Mouse (Mus musculus) ovary, adult 10 weeks (tissue): ENCODE measurements around the gene Asf1b. TPM values are rescaled to one million over a fixed set of nuclear protein-coding genes. Genes with fewer than 3 reads are reported as not detected.

Source experiments
- polyA plus RNA-seq: library from polyadenylated mRNA; stranded (reverse); fragments of 350-450 nt; fragmentation: Illumina TruSeq; extraction: RNeasy Lipid Tissue Mini Kit (QIAGEN cat#74804); gene quantifications from one replicate; pipeline ENCODE4 v1.2.3, GENCODE M21; 2014

Asf1b gene
- polyA plus RNA-seq, result 7.4 TPM

DNA sequence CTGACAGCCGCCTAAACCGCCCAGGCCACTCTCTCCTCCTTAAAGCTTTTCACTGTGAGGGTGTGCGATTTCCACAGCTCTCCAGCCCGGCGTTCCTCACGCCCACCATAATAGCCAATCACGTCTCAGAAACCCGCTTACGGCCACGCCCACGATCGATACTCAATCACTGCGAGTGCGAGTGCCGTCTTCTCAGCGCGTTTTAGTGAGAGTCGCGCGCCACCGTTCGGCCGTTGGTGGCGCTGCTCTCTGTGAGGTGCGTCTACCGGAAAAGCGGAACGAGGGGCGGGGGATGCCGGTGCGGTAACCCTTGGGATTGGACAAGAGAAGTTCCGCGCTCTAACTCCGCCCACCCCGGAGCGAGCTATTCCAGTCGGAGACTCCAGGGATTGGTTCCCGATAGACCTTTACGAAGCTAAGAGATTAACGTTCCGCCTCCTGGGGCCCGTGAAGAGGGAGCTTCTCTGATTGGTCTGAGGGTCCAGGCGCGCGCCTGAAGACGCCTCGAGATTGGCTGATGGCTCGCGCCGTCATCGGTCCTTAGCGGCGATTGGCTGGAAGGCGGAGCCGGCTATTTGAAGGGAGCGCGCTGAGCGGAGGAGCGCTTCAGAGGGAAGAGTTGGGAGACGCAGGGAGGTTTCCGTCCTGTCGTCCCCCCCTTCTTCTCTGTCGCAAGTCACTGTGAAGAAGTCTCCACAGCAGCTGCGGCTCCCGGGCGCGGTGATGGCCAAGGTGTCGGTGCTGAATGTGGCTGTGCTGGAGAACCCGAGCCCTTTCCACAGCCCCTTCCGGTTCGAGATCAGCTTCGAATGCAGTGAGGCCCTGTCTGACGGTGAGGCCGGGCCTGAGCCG lies at the start of gene Asf1b, which contains the start of gene Gm10644:
Gene Asf1b (plus strand): TSS at position 402 of the 852 bp plus-strand sequence.
Gene Gm10644 (minus strand): TSS at position 100 of the 852 bp plus-strand sequence.

GRCm38 (mm10) chr8:83972150-83973120 lies 17.1 kb downstream of the Asf1b start, which contains the start of gene Prkaca:
Gene Prkaca, plus strand, starts transcription at chr8:83972993.

GRCm38 (mm10) chr8:83997511-83998141 lies 42.3 kb downstream of the Asf1b start, which contains the start of gene Samd1:
Gene Samd1, plus strand, starts transcription at chr8:83997672.

DNA sequence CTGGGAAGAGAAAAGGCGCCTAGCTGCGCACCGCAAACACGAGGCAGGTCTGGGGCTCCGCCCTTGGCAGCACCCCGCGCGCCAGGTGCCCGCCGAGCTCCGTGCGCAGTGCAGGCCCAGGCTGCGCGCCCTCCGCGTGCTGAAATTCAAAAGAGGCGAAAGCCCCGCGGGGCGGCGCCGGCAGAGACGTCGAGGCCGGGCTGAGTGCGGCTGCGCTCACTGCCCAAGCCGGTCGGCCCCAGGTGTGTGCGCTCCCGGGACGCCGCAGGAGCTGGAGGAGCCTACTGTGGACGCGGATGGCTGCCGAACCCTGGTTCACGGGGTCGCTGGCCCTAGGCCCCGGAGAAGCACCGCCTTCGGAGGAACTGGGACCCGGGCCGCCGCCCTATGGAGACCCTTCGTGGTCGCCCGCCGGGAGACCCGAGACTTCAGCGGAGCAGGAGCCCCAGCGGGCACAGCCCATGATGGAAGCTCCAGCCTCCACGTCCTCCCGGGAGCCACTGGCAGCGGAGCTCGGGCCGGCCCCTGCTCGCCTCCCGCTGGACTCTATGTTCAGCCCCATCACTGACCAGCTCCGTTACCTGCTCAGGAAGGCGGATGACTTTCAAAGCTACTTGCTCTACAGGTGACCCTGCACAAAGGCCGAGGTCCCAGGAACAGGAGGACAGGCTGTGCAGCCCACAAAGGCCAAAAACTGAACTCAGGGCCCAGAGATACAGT lies 46.1 kb downstream of the Asf1b start, which contains the start of gene 1700067K01Rik:
Gene 1700067K01Rik (plus strand): TSS at position 222 of the 720 bp plus-strand sequence.

GRCm38 (mm10) chr8:84011705-84012498 lies 56.6 kb downstream of the Asf1b start, which contains the start of gene 2210011C24Rik:
Gene 2210011C24Rik, minus strand, starts transcription at chr8:84012171.

Other genes starting within 250 kb of the Asf1b start
- 5.0 TPM for gene Ddx39, start 240.3 kb upstream of the Asf1b start, polyA plus RNA-seq
- 7.8 TPM for gene Adgre5, start 214.2 kb upstream of the Asf1b start, polyA plus RNA-seq
- gene Adgrl1, start 55.4 kb upstream of the Asf1b start, polyA plus RNA-seq, result 6.3 TPM
- not detected for gene Gm10644, start 302 bp upstream of the Asf1b start, polyA plus RNA-seq
- 19.8 TPM for gene Prkaca, start 17.5 kb downstream of the Asf1b start, polyA plus RNA-seq
- 2.7 TPM for gene Samd1, start 42.2 kb downstream of the Asf1b start, polyA plus RNA-seq
- not detected for gene 1700067K01Rik, start 46.0 kb downstream of the Asf1b start, polyA plus RNA-seq
- gene 2210011C24Rik, start 56.7 kb downstream of the Asf1b start, polyA plus RNA-seq, result not detected
- 2.5 TPM for gene Palm3, start 66.0 kb downstream of the Asf1b start, polyA plus RNA-seq
- 0.14 TPM for gene Il27ra, start 87.1 kb downstream of the Asf1b start, polyA plus RNA-seq
- gene Rln3, start 89.5 kb downstream of the Asf1b start, polyA plus RNA-seq, result not detected
- 3.0 TPM for gene Gm10643, start 109.6 kb downstream of the Asf1b start, polyA plus RNA-seq
- gene Rfx1, start 111.3 kb downstream of the Asf1b start, polyA plus RNA-seq, result 0.68 TPM
- gene Dcaf15, start 149.3 kb downstream of the Asf1b start, polyA plus RNA-seq, result 2.8 TPM
- 0.14 TPM for gene Podnl1, start 170.5 kb downstream of the Asf1b start, polyA plus RNA-seq
- gene Cc2d1a, start 192.4 kb downstream of the Asf1b start, polyA plus RNA-seq, result 0.14 TPM
- gene 4930432K21Rik, start 192.5 kb downstream of the Asf1b start, polyA plus RNA-seq, result not detected
- gene Nanos3, start 229.7 kb downstream of the Asf1b start, polyA plus RNA-seq, result not detected